Mouse (Mus musculus) lung, adult 2 months (tissue): ENCODE results near the gene Trak1. TPM values are rescaled to one million over a fixed set of nuclear protein-coding genes. Genes with fewer than 3 reads are reported as not detected.

Source experiments
- DNase-seq: peaks from one replicate; pipeline ENCODE4 v3.0.0; 2022
- H3K4me1 ChIP-seq: fragments of 200-500 bp; 2 replicates; pipeline ENCODE4 v1.6.1; 2011; ENCODE audit warnings: low read length; ENCODE audit not compliant: control insufficient read depth, insufficient read depth
- H3K4me3 ChIP-seq: fragments of 200-500 bp; replicated peaks from 2 replicates; pipeline ENCODE3; 2011; ENCODE audit warnings: low read depth, mild to moderate bottlenecking, control low read depth, low read length; ENCODE audit errors: extremely low read depth
- CTCF ChIP-seq: fragments of 200-500 bp; IDR thresholded peaks from 2 replicates; pipeline ENCODE4 v1.5.1; 2011; ENCODE audit warnings: mild to moderate bottlenecking, low read length, control low read depth; ENCODE audit not compliant: insufficient read depth
- POLR2A ChIP-seq: fragments of 200-500 bp; IDR thresholded peaks from 2 replicates; pipeline ENCODE4 v1.6.1; 2011; ENCODE audit warnings: low read depth, mild to moderate bottlenecking, control low read depth, low read length, borderline replicate concordance; ENCODE audit errors: extremely low read depth
- WGBS: fragments of 180-500 bp; shearing (Covaris S2); methylation state at CpG from one replicate; pipeline ENCODE4 v1.1.7; 2018; 5-methylcytosine and 5-hydroxymethylcytosine counted together
- polyA plus RNA-seq: library from polyadenylated mRNA; depleted of rRNA; stranded (reverse); fragments of >200 nt; gene quantifications from 2 replicates; pipeline ENCODE4 v1.2.3, GENCODE M21; 2012

The Trak1 gene
- polyA plus RNA-seq, 1 experiment: 88.5 TPM

- H3K4me3 ChIP-seq: no peak overlapping the region
- DNase-seq: no peak
- 76% methylated on average over 12 of the region's 12 CpGs for WGBS
- H3K4me1 ChIP-seq: peaks cover 16% of the 10 kb centered on the region
- TF ChIP-seq CTCF (no peak), POLR2A (no peak)
Observed at GRCm38 (mm10) chr9:121385749-121386350, 88.5 kb downstream of the Trak1 start.

GRCm38 (mm10) chr9:121387539-121388272 is 90.4 kb downstream of the Trak1 start:
- WGBS: 73% methylated on average over 9 of the region's 9 CpGs
- no peak for TF ChIP-seq POLR2A
- no peak for TF ChIP-seq CTCF

GRCm38 (mm10) chr9:121388273-121388931 is 91.1 kb downstream of the Trak1 start:
- TF ChIP-seq POLR2A (no peak), CTCF (no peak)
- 46% methylated on average over 13 of the region's 13 CpGs for WGBS
- H3K4me1 ChIP-seq: peaks cover 14% of the 10 kb centered on the region
- H3K4me3 ChIP-seq: no peak overlapping the region
- DNase-seq: no peak

More at GRCm38 (mm10) chr9:121387539-121388272, 90.4 kb downstream of the Trak1 start:
- Histone ChIP-seq H3K4me3 (no peak overlapping the region), H3K4me1 (peaks cover 14% of the 10 kb centered on the region)
- no peak for DNase-seq

- WGBS: 86% methylated on average over 10 of the region's 10 CpGs
- TF ChIP-seq CTCF (no peak), POLR2A (no peak)
- no peak overlapping the region for H3K4me3 ChIP-seq
- no peak for DNase-seq
- peaks cover 14% of the 10 kb centered on the region for H3K4me1 ChIP-seq
Observed at GRCm38 (mm10) chr9:121389258-121389657, 92.0 kb downstream of the Trak1 start.

GRCm38 (mm10) chr9:121391898-121392297 is 94.6 kb downstream of the Trak1 start:
- WGBS: 93% methylated on average over 13 of the region's 13 CpGs
- DNase-seq: no peak
- Histone ChIP-seq H3K4me3 (no peak overlapping the region), H3K4me1 (peaks cover 13% of the 10 kb centered on the region)
- TF ChIP-seq CTCF (no peak), POLR2A (no peak)

- 17% methylated on average over 5 of the region's 5 CpGs for WGBS
- H3K4me1 ChIP-seq: peaks cover 13% of the 10 kb centered on the region
- DNase-seq: no peak
- no peak overlapping the region for H3K4me3 ChIP-seq
- TF ChIP-seq POLR2A: no peak
- TF ChIP-seq CTCF: peak; percentile 91
Observed at GRCm38 (mm10) chr9:121392427-121392826, 95.1 kb downstream of the Trak1 start.

- DNase-seq: no peak
- WGBS: 97% methylated on average over 4 of the region's 4 CpGs
- TF ChIP-seq CTCF (peak; percentile 60), POLR2A (no peak)
- Histone ChIP-seq H3K4me3 (no peak overlapping the region), H3K4me1 (peaks cover 9% of the 10 kb centered on the region)
Observed at GRCm38 (mm10) chr9:121393104-121393503, 95.8 kb downstream of the Trak1 start.

- Histone ChIP-seq H3K4me3 (no peak overlapping the region), H3K4me1 (peaks cover 9% of the 10 kb centered on the region)
- TF ChIP-seq CTCF (no peak), POLR2A (no peak)
- 88% methylated on average over 2 of the region's 2 CpGs for WGBS
- no peak for DNase-seq
Observed at GRCm38 (mm10) chr9:121394882-121395281, 97.6 kb downstream of the Trak1 start.

GRCm38 (mm10) chr9:121395812-121396211 is 98.5 kb downstream of the Trak1 start:
- H3K4me3 ChIP-seq: no peak overlapping the region
- no peak for TF ChIP-seq CTCF
- no peak for TF ChIP-seq POLR2A
- WGBS: 70% methylated on average over 5 of the region's 5 CpGs
- no peak for DNase-seq
- H3K4me1 ChIP-seq: peaks cover 11% of the 10 kb centered on the region
